Mouse (Mus musculus) stomach, embryonic 14.5 days (tissue): ENCODE results near the gene Cd300ld2. TPM values are rescaled to one million over a fixed set of nuclear protein-coding genes. Genes with fewer than 3 reads are reported as not detected.

Source experiments
- ATAC-seq: fragments of 200-750 bp; cut with Nextera tagmentation; 2 replicates; pipeline ENCODE4 v1.8.0; 2017; ENCODE audit warnings: low read depth, moderate TSS enrichment; ENCODE audit not compliant: insufficient number of reproducible peaks, insufficient read depth, low FRiP score
- H3K27ac ChIP-seq: fragments of 300-500 bp; sonication (generic); 2 replicates; pipeline ENCODE4 v1.5.1; 2014; ENCODE audit warnings: mild to moderate bottlenecking, low read length, moderate library complexity, mixed read lengths
- H3K27me3 ChIP-seq: fragments of 300-500 bp; sonication (generic); 2 replicates; pipeline ENCODE4 v1.6.1; 2014; ENCODE audit warnings: low read length, control low read depth, mixed read lengths; ENCODE audit not compliant: control insufficient read depth, insufficient read depth
- H3K36me3 ChIP-seq: fragments of 300-500 bp; sonication (generic); 2 replicates; pipeline ENCODE4 v1.6.1; 2014; ENCODE audit warnings: mild to moderate bottlenecking, control low read depth, low read length, moderate library complexity, mixed read lengths; ENCODE audit not compliant: control insufficient read depth, insufficient read depth
- H3K4me1 ChIP-seq: fragments of 300-500 bp; sonication (generic); 2 replicates; pipeline ENCODE4 v1.6.1; 2014; ENCODE audit warnings: low read length, control low read depth, mixed read lengths; ENCODE audit not compliant: control insufficient read depth, insufficient read depth
- H3K4me2 ChIP-seq: fragments of 300-500 bp; sonication (generic); replicated peaks from 2 replicates; pipeline ENCODE4 v1.6.1; 2014; ENCODE audit warnings: low read depth, low read length, control low read depth
- H3K4me3 ChIP-seq: fragments of 300-500 bp; sonication (generic); 2 replicates; pipeline ENCODE4 v1.5.1; 2014; ENCODE audit warnings: low read depth, low read length, control low read depth
- H3K9ac ChIP-seq: fragments of 300-500 bp; sonication (generic); replicated peaks from 2 replicates; pipeline ENCODE4 v1.6.1; 2014; ENCODE audit warnings: low read depth, mild to moderate bottlenecking, control low read depth, low read length, moderate library complexity, mixed read lengths
- H3K9me3 ChIP-seq: fragments of 300-500 bp; sonication (generic); 2 replicates; pipeline ENCODE4 v1.6.1; 2016; ENCODE audit warnings: low read depth, low read length, control low read depth; ENCODE audit not compliant: control insufficient read depth
- WGBS: fragments of 180-500 bp; shearing (Covaris S2); extraction: QIAGEN DNeasy Blood & Tissue Kit; methylation state at CpG from one replicate; pipeline ENCODE4 v1.1.7; 2014; 5-methylcytosine and 5-hydroxymethylcytosine counted together
- polyA plus RNA-seq: library from polyadenylated mRNA; unstranded; fragments of >200 nt; fragmentation: Nextera tagmentation; extraction: Ambion mirVana; gene quantifications from 2 replicates; pipeline ENCODE4 v1.2.1, GENCODE M21; 2014

Gene Cd300ld2
- polyA plus RNA-seq, 1 experiment from 2014 or later, result not detected

- no peak for ATAC-seq
- Histone ChIP-seq H3K4me3 (no peak overlapping the region), H3K4me1 (no peaks in the 10 kb centered on the region), H3K36me3 (no peaks in the 10 kb centered on the region), H3K27me3 (no peaks in the 10 kb centered on the region), H3K9me3 (no peaks in the 10 kb centered on the region), H3K9ac (no peak overlapping the region), H3K4me2 (no peak overlapping the region), H3K27ac (no peak overlapping the region)
- WGBS, result 47% methylated on average over 3 of the region's 3 CpGs
Observed at GRCm38 (mm10) chr11:114965182-114965828, 50.7 kb downstream of the Cd300ld2 start.

GRCm38 (mm10) chr11:114960369-114960768 is 55.6 kb downstream of the Cd300ld2 start:
- WGBS, result 91% methylated on average over 1 of the region's 1 CpGs
- H3K9me3 ChIP-seq, result no peaks in the 10 kb centered on the region
- no peak overlapping the region for H3K4me3 ChIP-seq
- no peak overlapping the region for H3K9ac ChIP-seq
- H3K4me2 ChIP-seq, result no peak overlapping the region
- no peaks in the 10 kb centered on the region for H3K27me3 ChIP-seq
- H3K4me1 ChIP-seq, result no peaks in the 10 kb centered on the region
- no peak for ATAC-seq
- no peaks in the 10 kb centered on the region for H3K36me3 ChIP-seq
- H3K27ac ChIP-seq, result no peak overlapping the region

Other genes starting within 250 kb of the Cd300ld2 start
- 0.98 and 1.6 TPM in 2 replicates for gene Btbd17, start 220.2 kb downstream of the Cd300ld2 start, polyA plus RNA-seq
- gene Gpr142, start 217.3 kb downstream of the Cd300ld2 start, polyA plus RNA-seq, result 0.23 and 0.39 TPM in 2 replicates
- 23.5 and 27.2 TPM in 2 replicates for gene Gprc5c, start 165.0 kb downstream of the Cd300ld2 start, polyA plus RNA-seq
- 0.90 and 1.1 TPM in 2 replicates for gene Cd300a, start 126.2 kb downstream of the Cd300ld2 start, polyA plus RNA-seq
- 0.12 and 0.21 TPM in 2 replicates for gene Cd300lb, start 81.8 kb downstream of the Cd300ld2 start, polyA plus RNA-seq
- not detected in 2 replicates for gene Cd300c, start 47.0 kb downstream of the Cd300ld2 start, polyA plus RNA-seq
- gene Cd300ld, start 26.3 kb downstream of the Cd300ld2 start, polyA plus RNA-seq, result 0.24 and 0.33 TPM in 2 replicates
- 1.8 and 2.9 TPM in 2 replicates for gene Cd300c2, start 14.3 kb downstream of the Cd300ld2 start, polyA plus RNA-seq
- gene Cd300ld4, start 10.8 kb upstream of the Cd300ld2 start, polyA plus RNA-seq, result not detected in 2 replicates
- gene Cd300ld5, start 21.6 kb upstream of the Cd300ld2 start, polyA plus RNA-seq, result not detected in 2 replicates
- gene Cd300ld3, start 32.2 kb upstream of the Cd300ld2 start, polyA plus RNA-seq, result not detected in 2 replicates
- gene Cd300e, start 46.0 kb upstream of the Cd300ld2 start, polyA plus RNA-seq, result 0.12 TPM in 1 of 2 replicates, not detected in the other
- gene Rab37, start 75.2 kb upstream of the Cd300ld2 start, polyA plus RNA-seq, result 1.3 and 1.5 TPM in 2 replicates
- 0.33 and 0.48 TPM in 2 replicates for gene Cd300lf, start 117.8 kb upstream of the Cd300ld2 start, polyA plus RNA-seq
- 105 and 114 TPM in 2 replicates for gene Slc9a3r1, start 147.1 kb upstream of the Cd300ld2 start, polyA plus RNA-seq
- gene Tmem104, start 171.3 kb upstream of the Cd300ld2 start, polyA plus RNA-seq, result 10.5 and 13.2 TPM in 2 replicates
- 18.3 and 20.1 TPM in 2 replicates for gene Nat9, start 171.7 kb upstream of the Cd300ld2 start, polyA plus RNA-seq